Mouse (Mus musculus): ENCODE data around the gene Bag5. TPM values are rescaled to one million over a fixed set of nuclear protein-coding genes. Genes with fewer than 3 reads are reported as not detected.

Bag5 gene
- polyA plus RNA-seq, 1 experiment from 2014 or later: 71.5 TPM

- Histone ChIP-seq H3K4me2 (ENCODE audit: low read length) (no peak overlapping the region), H3K36me3 (ENCODE audit: control insufficient read depth, insufficient read depth) (no peaks in the 10 kb centered on the region), H3K9me3 (ENCODE audit: control insufficient read depth, low read length) (no peaks in the 10 kb centered on the region), H3K27me3 (replicated peaks; ENCODE audit: control insufficient read depth, insufficient read depth, low read length) (no peaks in the 10 kb centered on the region), H3K9ac (replicated peaks; ENCODE audit: low read depth, low read length) (no peak overlapping the region), H3K4me3 (replicated peaks; ENCODE audit: low read length) (no peak overlapping the region), H3K4me1 (replicated peaks; ENCODE audit: control insufficient read depth, insufficient read depth, low read length) (peaks cover 28% of the 10 kb centered on the region), H3K27ac (ENCODE audit: low read length) (no peak overlapping the region)
- 83% methylated on average over 6 of the region's 6 CpGs for WGBS
- ATAC-seq: no peak
These were observed 37.1 kb downstream of the Bag5 start for GRCm38 (mm10) chr12:111675797-111676580.

DNA sequence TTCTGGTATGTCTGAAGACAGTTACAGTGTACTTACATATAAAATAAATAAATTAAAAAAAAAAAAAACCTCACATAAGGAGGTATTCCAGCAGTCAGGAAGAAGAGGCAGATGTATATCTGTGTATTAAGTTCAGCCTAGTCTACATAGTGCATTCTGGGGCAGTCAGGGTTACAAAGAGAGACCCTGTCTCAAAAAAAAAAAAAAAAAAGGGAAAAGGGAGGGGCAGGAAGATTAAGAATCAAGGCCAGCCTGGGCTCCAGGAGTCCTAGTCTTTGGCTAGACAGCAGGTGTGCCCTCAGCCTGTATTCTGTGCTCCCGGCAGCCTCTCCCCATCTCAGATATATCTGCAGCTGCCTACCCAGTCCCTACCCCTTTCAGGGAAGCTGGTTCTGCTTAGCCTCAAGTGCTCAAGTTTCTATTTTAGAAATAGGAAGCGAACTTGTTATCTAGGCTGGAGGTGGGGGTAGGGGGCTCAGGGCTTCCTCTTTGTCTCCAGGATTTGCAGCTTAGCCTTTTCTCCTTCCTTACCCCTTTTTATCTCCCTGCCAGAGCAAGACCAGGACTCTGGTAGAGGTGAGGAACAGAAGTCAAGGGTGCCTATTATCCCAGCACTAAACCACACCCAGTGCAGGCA, 38.1 kb downstream of the Bag5 start:
- peaks cover 35% of the 10 kb centered on the region for H3K4me1 ChIP-seq (replicated peaks; ENCODE audit: control insufficient read depth, insufficient read depth, low read length)
- H3K9me3 ChIP-seq (ENCODE audit: control insufficient read depth, low read length): no peaks in the 10 kb centered on the region
- no peak overlapping the region for H3K4me2 ChIP-seq (ENCODE audit: low read length)
- no peaks in the 10 kb centered on the region for H3K27me3 ChIP-seq (replicated peaks; ENCODE audit: control insufficient read depth, insufficient read depth, low read length)
- no peaks in the 10 kb centered on the region for H3K36me3 ChIP-seq (ENCODE audit: control insufficient read depth, insufficient read depth)
- no peak overlapping the region for H3K9ac ChIP-seq (replicated peaks; ENCODE audit: low read depth, low read length)
- WGBS: 60% methylated on average over 2 of the region's 2 CpGs
- ATAC-seq: no peak
- no peak overlapping the region for H3K27ac ChIP-seq (ENCODE audit: low read length)
- H3K4me3 ChIP-seq (replicated peaks; ENCODE audit: low read length): no peak overlapping the region

- H3K9ac ChIP-seq (replicated peaks; ENCODE audit: low read depth, low read length): peak overlapping the region; percentile 98
- H3K27ac ChIP-seq (ENCODE audit: low read length): peak overlapping the region; percentile 92
- H3K36me3 ChIP-seq (ENCODE audit: control insufficient read depth, insufficient read depth): no peaks in the 10 kb centered on the region
- peak; percentile 23 for ATAC-seq
- H3K4me3 ChIP-seq (replicated peaks; ENCODE audit: low read length): peak overlapping the region; percentile 94
- H3K4me2 ChIP-seq (ENCODE audit: low read length): peak overlapping the region; percentile 68
- H3K9me3 ChIP-seq (ENCODE audit: control insufficient read depth, low read length): no peaks in the 10 kb centered on the region
- H3K27me3 ChIP-seq (replicated peaks; ENCODE audit: control insufficient read depth, insufficient read depth, low read length): no peaks in the 10 kb centered on the region
- WGBS: 8% methylated on average over 12 of the region's 12 CpGs
- H3K4me1 ChIP-seq (replicated peaks; ENCODE audit: control insufficient read depth, insufficient read depth, low read length): peaks cover 38% of the 10 kb centered on the region
These were observed 40.5 kb downstream of the Bag5 start for GRCm38 (mm10) chr12:111672581-111672980.

DNA sequence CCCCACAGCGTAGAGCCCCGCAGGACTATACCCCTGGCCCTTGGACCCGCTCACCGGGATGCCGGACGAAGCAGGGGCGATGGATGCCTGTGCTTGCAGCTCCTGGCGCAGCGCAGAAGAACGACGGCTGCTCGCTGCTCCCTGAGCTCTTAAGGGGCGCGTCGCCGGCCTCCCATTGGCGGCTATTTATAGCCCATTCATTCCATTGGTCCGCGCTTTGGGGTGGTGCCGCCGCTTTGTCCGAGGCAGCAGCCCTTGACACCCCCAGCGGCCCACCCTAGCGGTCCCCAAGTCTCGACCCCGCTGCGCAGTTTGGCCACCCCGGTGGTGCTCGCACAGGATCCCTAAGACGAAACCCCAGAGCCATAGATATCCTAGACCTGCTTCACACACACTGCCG, 40.9 kb downstream of the Bag5 start, which contains the start of gene Ckb:
Gene Ckb (minus strand): TSS at position 163 of the 400 bp plus-strand sequence.
- Histone ChIP-seq H3K36me3 (ENCODE audit: control insufficient read depth, insufficient read depth) (no peaks in the 10 kb centered on the region; the same call in 1 of the 2 replicates), H3K27me3 (replicated peaks; ENCODE audit: control insufficient read depth, insufficient read depth, low read length) (no peaks in the 10 kb centered on the region), H3K9ac (replicated peaks; ENCODE audit: low read depth, low read length) (peak within 1 kb of the TSS; percentile 98), H3K9me3 (ENCODE audit: control insufficient read depth, low read length) (no peaks in the 10 kb centered on the region), H3K27ac (ENCODE audit: low read length) (peak within 1 kb of the TSS; percentile 92), H3K4me3 (replicated peaks; ENCODE audit: low read length) (peak within 1 kb of the TSS; percentile 94), H3K4me1 (replicated peaks; ENCODE audit: control insufficient read depth, insufficient read depth, low read length) (peaks cover 34% of the 10 kb centered on the region), H3K4me2 (ENCODE audit: low read length) (peak within 1 kb of the TSS; percentile 68)
- peak; percentile 91 for ATAC-seq
- under 1% methylated on average over 31 of the region's 31 CpGs for WGBS

GRCm38 (mm10) chr12:111671431-111671902, 41.6 kb downstream of the Bag5 start:
- WGBS: under 1% methylated on average over 34 of the region's 34 CpGs
- Histone ChIP-seq H3K9me3 (ENCODE audit: control insufficient read depth, low read length) (no peaks in the 10 kb centered on the region), H3K27me3 (replicated peaks; ENCODE audit: control insufficient read depth, insufficient read depth, low read length) (no peaks in the 10 kb centered on the region), H3K36me3 (ENCODE audit: control insufficient read depth, insufficient read depth) (no peaks in the 10 kb centered on the region; the same call in 1 of the 2 replicates), H3K4me1 (replicated peaks; ENCODE audit: control insufficient read depth, insufficient read depth, low read length) (peaks cover 32% of the 10 kb centered on the region), H3K9ac (replicated peaks; ENCODE audit: low read depth, low read length) (peak overlapping the region; percentile 98), H3K4me3 (replicated peaks; ENCODE audit: low read length) (peak overlapping the region; percentile 94), H3K27ac (ENCODE audit: low read length) (peak overlapping the region; percentile 92), H3K4me2 (ENCODE audit: low read length) (peak overlapping the region; percentile 68)
- peak; percentile 74 for ATAC-seq

GRCm38 (mm10) chr12:111670976-111671375, 42.1 kb downstream of the Bag5 start:
- WGBS: under 1% methylated on average over 35 of the region's 35 CpGs
- peak; percentile 10 for ATAC-seq
- Histone ChIP-seq H3K27ac (ENCODE audit: low read length) (peak overlapping the region; percentile 92), H3K36me3 (ENCODE audit: control insufficient read depth, insufficient read depth) (no peaks in the 10 kb centered on the region; the same call in 1 of the 2 replicates), H3K9me3 (ENCODE audit: control insufficient read depth, low read length) (no peaks in the 10 kb centered on the region), H3K4me3 (replicated peaks; ENCODE audit: low read length) (peak overlapping the region; percentile 94), H3K27me3 (replicated peaks; ENCODE audit: control insufficient read depth, insufficient read depth, low read length) (no peaks in the 10 kb centered on the region), H3K4me1 (replicated peaks; ENCODE audit: control insufficient read depth, insufficient read depth, low read length) (peaks cover 32% of the 10 kb centered on the region), H3K4me2 (ENCODE audit: low read length) (peak overlapping the region; percentile 68), H3K9ac (replicated peaks; ENCODE audit: low read depth, low read length) (peak overlapping the region; percentile 98)

DNA sequence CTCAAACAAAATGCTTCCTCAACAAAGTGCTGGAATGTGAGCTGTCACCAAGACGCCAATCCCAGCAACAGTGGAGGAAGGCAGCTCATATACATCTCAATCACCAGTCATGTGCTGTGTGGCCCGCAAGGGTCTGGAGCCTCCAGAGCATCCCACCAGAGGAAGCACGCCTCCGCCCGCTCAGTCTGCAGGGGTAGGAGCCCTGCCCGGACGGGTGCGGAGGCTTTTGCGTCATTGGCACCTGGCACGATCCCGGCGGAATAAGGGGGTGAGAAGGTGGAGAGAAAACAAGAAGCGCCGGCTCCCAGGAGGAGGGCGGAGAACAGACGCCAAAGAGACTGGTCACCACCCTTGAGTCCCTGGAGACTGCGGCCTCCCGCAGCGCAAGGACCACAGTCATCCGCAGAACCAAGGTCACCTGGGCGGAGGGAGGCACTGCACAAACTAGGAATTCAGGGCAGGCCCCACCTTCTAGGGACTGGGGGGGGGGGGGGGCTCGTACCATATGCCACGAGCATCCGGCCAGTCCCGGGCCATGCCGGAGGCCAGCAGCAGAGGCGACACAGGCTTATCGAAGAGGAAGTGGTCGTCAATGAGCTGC, 42.6 kb downstream of the Bag5 start:
- ATAC-seq: no peak
- H3K9ac ChIP-seq (replicated peaks; ENCODE audit: low read depth, low read length): peak overlapping the region; percentile 98
- 2% methylated on average over 28 of the region's 29 CpGs for WGBS
- no peaks in the 10 kb centered on the region; the same call in 1 of the 2 replicates for H3K36me3 ChIP-seq (ENCODE audit: control insufficient read depth, insufficient read depth)
- no peaks in the 10 kb centered on the region for H3K27me3 ChIP-seq (replicated peaks; ENCODE audit: control insufficient read depth, insufficient read depth, low read length)
- H3K4me3 ChIP-seq (replicated peaks; ENCODE audit: low read length): peak overlapping the region; percentile 94
- no peaks in the 10 kb centered on the region for H3K9me3 ChIP-seq (ENCODE audit: control insufficient read depth, low read length)
- H3K27ac ChIP-seq (ENCODE audit: low read length): no peak overlapping the region
- peak overlapping the region; percentile 68 for H3K4me2 ChIP-seq (ENCODE audit: low read length)
- peaks cover 32% of the 10 kb centered on the region for H3K4me1 ChIP-seq (replicated peaks; ENCODE audit: control insufficient read depth, insufficient read depth, low read length)

- Histone ChIP-seq H3K9ac (replicated peaks; ENCODE audit: low read depth, low read length) (peak overlapping the region; percentile 98), H3K4me1 (replicated peaks; ENCODE audit: control insufficient read depth, insufficient read depth, low read length) (peaks cover 32% of the 10 kb centered on the region), H3K27ac (ENCODE audit: low read length) (no peak overlapping the region), H3K4me2 (ENCODE audit: low read length) (peak overlapping the region; percentile 68), H3K36me3 (ENCODE audit: control insufficient read depth, insufficient read depth) (no peaks in the 10 kb centered on the region; the same call in 1 of the 2 replicates), H3K4me3 (replicated peaks; ENCODE audit: low read length) (peak overlapping the region; percentile 94), H3K27me3 (replicated peaks; ENCODE audit: control insufficient read depth, insufficient read depth, low read length) (no peaks in the 10 kb centered on the region), H3K9me3 (ENCODE audit: control insufficient read depth, low read length) (no peaks in the 10 kb centered on the region)
- 36% methylated on average over 8 of the region's 8 CpGs for WGBS
- no peak for ATAC-seq
These were observed 43.1 kb downstream of the Bag5 start for GRCm38 (mm10) chr12:111669961-111670360.

Data from forebrain, embryonic 16.5 days (tissue).